Mouse (Mus musculus): ENCODE data around the gene Gm21680. TPM values are rescaled to one million over a fixed set of nuclear protein-coding genes. Genes with fewer than 3 reads are reported as not detected.
"Not testable (repeated sequence)": the region's sequence is repeated elsewhere in the genome, so short reads cannot be mapped to it uniquely, and the experiment has no call there.

The Gm21680 gene
- not detected in 2 replicates for polyA plus RNA-seq (2012; rRNA removed)

DNA sequence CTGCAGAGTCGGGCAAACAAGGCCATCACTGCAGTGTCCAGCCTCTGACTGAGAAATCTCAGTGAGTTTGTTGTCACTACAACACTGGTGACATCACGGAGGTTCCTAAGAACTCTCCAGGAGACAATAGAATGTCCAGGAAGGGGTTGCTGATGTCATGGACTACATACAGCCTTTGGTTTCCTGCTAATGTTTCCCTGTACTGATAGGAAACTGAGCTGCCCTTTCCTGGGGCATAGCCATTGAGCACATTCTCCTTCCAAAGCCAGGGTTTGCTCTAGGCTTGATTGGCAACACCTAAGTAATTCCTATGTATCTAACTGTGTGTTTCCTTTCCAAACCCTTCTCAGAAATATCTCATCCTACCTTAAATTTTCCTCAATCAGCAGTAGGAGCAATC, at the start of gene Gm21680:
TSS of gene Gm21680 (minus strand) at position 101 of the 400 bp plus-strand sequence.
- not testable (repeated sequence) for DNase-seq (ENCODE audit: low read depth)

DNA sequence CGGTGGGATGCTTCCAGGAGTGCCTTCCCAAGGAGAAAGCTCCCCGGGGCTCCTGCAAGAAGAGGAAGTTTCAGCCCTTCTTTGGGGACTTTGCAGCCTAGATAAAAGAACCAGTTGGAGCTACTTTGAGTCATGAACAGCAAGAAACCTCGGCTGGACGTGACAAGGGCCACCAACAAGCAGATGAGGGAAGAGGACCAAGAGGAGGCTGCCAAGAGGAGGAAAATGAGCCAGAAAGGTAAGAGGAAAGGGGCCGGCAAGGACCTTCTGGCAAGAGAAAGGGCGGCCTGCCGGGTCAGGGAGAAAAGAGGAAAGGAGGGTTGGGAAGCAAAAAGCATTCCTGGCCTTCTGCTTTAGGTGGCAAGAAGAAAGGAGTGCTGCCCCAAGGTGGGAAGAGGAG, 35.2 kb upstream of the Gm21680 start:
- DNase-seq (ENCODE audit: low read depth): not testable (repeated sequence)

DNA sequence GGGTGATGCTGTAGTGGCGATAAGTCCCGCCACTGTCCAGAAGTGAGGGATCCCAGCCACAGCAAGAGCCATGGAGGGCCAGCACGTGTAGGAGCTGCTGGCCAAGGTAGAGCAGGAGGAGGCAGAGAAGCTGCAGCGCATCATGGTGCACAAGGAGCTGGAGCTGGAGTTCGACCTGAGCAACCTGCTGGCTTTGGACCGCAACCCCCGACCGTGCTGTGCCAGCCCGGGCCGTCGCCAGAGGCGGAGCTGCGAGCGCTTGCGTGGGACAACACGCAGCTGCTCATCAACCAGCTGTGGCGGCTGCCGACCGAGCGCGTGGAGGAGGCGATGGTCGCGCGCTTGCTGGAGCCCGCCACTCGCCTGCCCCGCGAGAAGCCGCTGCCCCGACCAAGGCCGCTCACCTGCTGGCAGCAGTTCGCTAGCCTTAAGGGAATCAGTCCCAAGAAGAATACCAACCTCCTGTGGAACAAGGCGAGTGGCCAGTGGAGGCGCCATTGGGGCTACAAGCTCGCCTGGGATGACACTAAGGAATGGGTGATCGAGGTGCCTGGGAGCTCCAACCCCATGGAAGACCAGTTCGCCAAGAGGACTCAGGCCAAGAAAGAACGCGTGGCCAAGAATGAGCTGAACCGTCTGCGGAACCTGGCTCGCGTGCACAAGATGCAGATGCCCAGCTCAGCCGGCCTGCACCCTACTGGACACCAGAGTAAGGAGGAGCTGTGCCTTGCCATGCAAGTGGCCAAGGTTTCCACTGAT, 34.7 kb upstream of the Gm21680 start:
- not testable (repeated sequence) for DNase-seq (ENCODE audit: low read depth)

DNA sequence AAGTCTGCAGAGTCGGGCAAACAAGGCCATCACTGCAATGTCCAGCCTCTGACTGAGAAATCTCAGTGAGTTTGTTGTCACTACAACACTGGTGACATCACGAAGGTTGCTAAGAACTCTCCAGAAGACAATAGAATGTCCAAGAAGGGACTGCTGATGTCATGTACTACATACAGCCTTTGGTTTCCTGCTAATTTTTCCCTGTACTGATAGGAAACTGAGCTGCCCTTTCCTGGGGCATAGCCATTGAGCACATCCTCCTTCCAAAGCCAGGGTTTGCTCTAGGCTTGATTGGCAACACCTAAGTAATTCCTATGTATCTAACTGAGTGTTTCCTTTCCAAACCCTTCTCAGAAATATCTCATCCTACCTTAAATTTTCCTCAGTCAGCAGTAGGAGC, 32.2 kb upstream of the Gm21680 start, which contains the start of gene Gm1979:
TSS of gene Gm1979 (minus strand) at position 101 of the 400 bp plus-strand sequence.
- not testable (repeated sequence) for DNase-seq (ENCODE audit: low read depth)

DNA sequence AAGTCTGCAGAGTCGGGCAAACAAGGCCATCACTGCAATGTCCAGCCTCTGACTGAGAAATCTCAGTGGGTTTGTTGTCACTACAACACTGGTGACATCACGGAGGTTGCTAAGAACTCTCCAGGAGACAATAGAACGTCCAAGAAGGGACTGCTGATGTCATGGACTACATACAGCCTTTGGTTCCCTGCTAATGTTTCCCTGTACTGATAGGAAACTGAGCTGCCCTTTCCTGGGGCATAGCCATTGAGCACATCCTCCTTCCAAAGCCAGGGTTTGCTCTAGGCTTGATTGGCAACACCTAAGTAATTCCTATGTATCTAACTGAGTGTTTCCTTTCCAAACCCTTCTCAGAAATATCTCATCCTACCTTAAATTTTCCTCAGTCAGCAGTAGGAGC, 16.1 kb upstream of the Gm21680 start, which contains the start of gene Gm21698:
TSS of gene Gm21698 (minus strand) at position 101 of the 400 bp plus-strand sequence.
- not testable (repeated sequence) for DNase-seq (ENCODE audit: low read depth)

DNA sequence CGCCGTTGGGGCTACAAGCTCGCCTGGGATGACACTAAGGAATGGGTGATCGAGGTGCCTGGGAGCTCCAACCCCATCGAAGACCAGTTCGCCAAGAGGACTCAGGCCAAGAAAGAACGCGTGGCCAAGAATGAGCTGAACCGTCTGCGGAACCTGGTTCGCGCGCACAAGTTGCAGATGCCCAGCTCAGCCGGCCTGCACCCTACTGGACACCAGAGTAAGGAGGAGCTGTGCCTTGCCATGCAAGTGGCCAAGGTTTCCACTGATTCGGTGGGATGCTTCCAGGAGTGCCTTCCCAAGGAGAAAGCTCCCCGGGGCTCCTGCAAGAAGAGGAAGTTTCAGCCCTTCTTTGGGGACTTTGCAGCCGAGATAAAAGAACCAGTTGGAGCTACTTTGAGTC, 15.4 kb downstream of the Gm21680 start:
- DNase-seq (ENCODE audit: low read depth): not testable (repeated sequence)

- not testable (repeated sequence) for DNase-seq (ENCODE audit: low read depth)
Observed at GRCm38 (mm10) chr5:25956611-25957010, 15.9 kb downstream of the Gm21680 start.

- not testable (repeated sequence) for DNase-seq (ENCODE audit: low read depth)
Observed at GRCm38 (mm10) chr5:25954317-25954716, 18.1 kb downstream of the Gm21680 start, which contains the start of gene Gm21671. TSS of gene Gm21671 (minus strand) at chr5:25954417.

DNA sequence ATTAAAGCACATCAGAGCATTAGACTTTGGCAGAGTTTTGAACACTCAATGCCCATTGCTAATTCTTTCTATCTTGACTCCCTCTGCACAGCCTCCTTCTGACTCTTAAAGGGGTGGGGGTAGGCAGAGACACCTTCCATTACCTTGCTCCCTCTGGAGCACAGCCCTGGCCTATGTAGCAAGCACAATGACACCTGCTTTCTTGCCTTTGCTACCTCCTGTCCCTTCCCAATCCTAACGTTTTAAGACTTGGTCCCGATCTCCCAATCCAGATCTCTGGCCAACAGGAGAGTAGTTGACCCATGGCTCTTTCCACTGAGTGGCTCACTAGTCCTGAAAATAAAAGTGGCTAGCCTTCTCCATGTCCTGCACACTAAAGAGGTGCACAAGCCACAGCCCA, 27.1 kb downstream of the Gm21680 start:
- not testable (repeated sequence) for DNase-seq (ENCODE audit: low read depth)

- not testable (repeated sequence) for DNase-seq (ENCODE audit: low read depth)
Observed at GRCm38 (mm10) chr5:25942281-25942680, 30.2 kb downstream of the Gm21680 start, which contains the start of gene Gm21663. TSS of gene Gm21663 (minus strand) at chr5:25942381.

Other genes with a start within 250 kb of the Gm21680 start
- gene Actr3b, start 212.7 kb downstream of the Gm21680 start, polyA plus RNA-seq (2012; rRNA removed): 3.5 and 4.3 TPM in 2 replicates
- not detected in 2 replicates for gene Gm21663, start 30.3 kb downstream of the Gm21680 start, polyA plus RNA-seq (2012; rRNA removed)
- gene Gm21671, start 18.2 kb downstream of the Gm21680 start, polyA plus RNA-seq (2012; rRNA removed): 0.04 TPM in 1 of 2 replicates, not detected in the other
- not detected in 2 replicates for gene Gm21698, start 16.0 kb upstream of the Gm21680 start, polyA plus RNA-seq (2012; rRNA removed)
- gene Gm1979, start 32.1 kb upstream of the Gm21680 start, polyA plus RNA-seq (2012; rRNA removed): not detected in 2 replicates
- gene Gm5862, start 50.3 kb upstream of the Gm21680 start, polyA plus RNA-seq (2012; rRNA removed): not detected in 2 replicates
- gene Speer4a, start 66.9 kb upstream of the Gm21680 start, polyA plus RNA-seq (2012; rRNA removed): 0.04 TPM in 1 of 2 replicates, not detected in the other
- gene Gm7347, start 85.9 kb upstream of the Gm21680 start, polyA plus RNA-seq (2012; rRNA removed): not detected in 2 replicates
- not detected in 2 replicates for gene Gm10471, start 116.6 kb upstream of the Gm21680 start, polyA plus RNA-seq (2012; rRNA removed)
- not detected in 2 replicates for gene 5031410I06Rik, start 132.7 kb upstream of the Gm21680 start, polyA plus RNA-seq (2012; rRNA removed)
- not detected in 2 replicates for gene Gm10220, start 148.8 kb upstream of the Gm21680 start, polyA plus RNA-seq (2012; rRNA removed)

Data from gonadal fat pad, adult 2 months (tissue).